Mouse (Mus musculus) T-helper 2 cell (primary cell): ENCODE measurements around the gene Ctla4.

Source experiments
- in situ Hi-C: fragments of 300-600 bp; cut with MboI, MseI; formaldehyde crosslinking; loops from one replicate; pipeline ENCODE4 v1.15.1; 2025; ENCODE audit warnings: high pct_unique_total_duplicates

Ctla4 gene

DNA sequence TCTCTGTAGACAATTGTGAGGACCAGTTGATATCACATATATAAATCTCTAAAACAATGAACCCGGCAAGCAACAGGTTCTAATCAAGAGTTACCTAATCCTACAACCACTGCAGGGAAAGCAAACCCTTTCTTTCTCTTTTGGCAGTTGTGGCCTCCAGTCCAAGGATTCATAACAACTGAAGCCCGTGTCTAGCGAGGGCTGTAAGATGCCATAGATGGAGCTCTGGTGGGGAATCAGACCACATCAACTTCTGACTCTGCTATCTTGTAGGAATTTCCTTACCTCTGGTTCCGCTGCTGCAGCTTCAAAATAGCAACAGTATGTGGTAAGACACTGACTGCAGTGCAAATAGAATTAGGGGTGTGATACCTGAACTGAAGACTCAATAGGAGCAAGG is 72.4 kb downstream of the Ctla4 start:
- in situ Hi-C loops: loop anchor here (5.0 kb wide), 1 partner anchor 92 kb away; no protein-coding TSS in a partner anchor

- in situ Hi-C loops: no loop called here
Measured at GRCm38 (mm10) chr1:60960451-60960850, 73.7 kb downstream of the Ctla4 start.

DNA sequence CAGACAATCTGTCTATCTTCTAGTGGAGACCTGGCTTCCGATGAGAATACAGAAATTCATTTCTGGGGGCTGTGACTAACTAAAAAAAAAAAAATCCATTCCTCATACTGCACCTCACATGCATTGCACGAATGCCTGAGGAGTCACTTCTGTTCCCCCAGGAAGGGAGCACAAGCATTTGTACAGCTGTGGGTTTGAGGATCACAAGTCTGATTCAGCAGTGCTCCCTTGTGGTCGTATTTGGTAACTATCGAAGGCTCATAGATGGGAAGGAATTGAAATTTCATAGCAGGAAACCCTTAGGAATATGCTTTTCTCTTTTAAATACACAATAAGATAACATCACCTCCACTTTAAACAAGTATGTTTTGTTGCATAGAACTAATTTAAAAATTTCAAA is 74.3 kb downstream of the Ctla4 start:
- in situ Hi-C loops: no loop called here

GRCm38 (mm10) chr1:60962095-60962494 is 75.3 kb downstream of the Ctla4 start:
- in situ Hi-C loops: no loop called here
